Mouse (Mus musculus) gastrocnemius, postnatal 4 days (tissue): ENCODE measurements at regions not wholly inside any gene's neighbourhood (a gene's known extent, or its start where the extent isn't known, plus 50 kb on each side); places are given as distances from the start of the nearest gene placed in this dataset. TPM values are rescaled to one million over a fixed set of nuclear protein-coding genes. Genes with fewer than 3 reads are reported as not detected.

Source experiments
- DNase-seq, 2 experiments: peaks; one replicate each; pipeline ENCODE4 v3.0.0; 2021 to 2022; ENCODE audit warnings: low spot score in 2 of 2, mixed read lengths in 2 of 2
- microRNA-seq: library from miRNA; unstranded; fragments of <30 nt; microRNA quantifications from one replicate; pipeline ENCODE4 v1.2.0, GENCODE M21; 2021

DNA sequence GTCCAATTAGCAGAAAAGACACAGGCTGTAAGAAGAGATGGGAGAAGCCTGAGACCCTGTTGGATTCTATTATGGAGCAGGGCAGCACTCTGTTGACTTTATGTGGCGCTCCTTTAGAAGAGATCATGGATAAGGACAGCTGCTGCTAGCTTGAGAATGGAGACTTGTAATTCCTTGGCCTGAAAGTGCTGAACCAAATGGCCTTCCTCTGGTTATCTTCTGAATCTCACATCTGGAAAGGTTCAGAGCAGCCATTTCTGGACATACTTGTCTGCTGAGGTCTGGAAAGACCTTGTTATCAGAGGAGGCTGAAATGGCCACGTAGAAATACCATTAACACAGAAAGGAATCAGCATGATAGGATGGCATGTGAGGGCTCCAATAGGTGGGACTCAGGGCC, 59.5 kb upstream of the Tnp1 start:
- no peak for DNase-seq

DNA sequence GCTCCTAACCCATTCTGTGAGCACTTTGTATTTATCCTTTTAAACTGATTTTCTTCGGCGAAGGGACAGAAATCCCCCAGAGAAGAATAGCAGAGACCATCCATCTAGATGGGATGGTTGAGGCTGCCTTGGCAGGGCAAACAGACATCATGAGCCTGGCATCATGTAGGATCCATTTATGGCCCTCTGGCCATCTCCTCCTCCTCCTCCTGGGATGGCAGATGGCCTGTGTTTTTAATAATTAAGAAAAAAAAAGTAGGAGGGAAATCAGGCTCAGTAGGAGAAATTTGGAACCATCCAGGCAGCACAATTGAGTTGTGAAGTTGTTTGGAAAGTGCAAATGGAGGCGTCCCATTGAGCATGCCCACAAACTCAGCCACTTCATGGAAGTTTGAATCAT, 58.8 kb upstream of the Tnp1 start:
- no peak for DNase-seq

DNA sequence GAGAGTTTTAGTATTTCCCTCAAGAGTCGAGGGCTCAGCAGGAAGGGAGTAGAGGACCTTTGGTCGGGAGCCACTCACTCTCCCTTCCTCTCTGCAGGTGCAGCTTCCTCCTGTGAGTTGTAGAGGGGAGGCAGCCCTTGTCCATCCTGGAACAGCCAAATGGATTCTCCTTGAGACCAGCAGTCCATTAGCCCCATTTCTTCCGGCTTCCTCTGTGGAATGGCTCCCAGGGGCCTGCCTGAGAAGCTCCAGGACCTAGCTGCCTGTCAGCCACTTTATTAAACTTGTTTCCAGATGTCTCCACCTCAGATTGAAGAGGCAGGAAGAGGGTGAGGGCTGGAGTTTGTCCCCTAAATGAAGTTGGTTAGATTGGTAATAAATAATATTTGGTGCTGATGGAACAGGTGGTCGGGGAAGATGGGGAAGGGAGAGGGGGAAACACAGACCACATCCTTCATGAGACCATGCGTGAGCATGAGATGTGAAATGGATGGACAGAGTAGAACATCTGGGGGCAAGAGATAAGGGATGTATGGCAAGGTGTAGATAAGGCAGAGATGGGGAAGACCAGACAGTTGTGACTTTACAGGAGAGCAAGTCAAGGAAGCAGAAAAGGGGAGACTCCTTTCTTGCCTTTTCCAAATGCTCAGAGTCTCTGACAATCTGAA, 56.7 kb upstream of the Tnp1 start:
- no peak for DNase-seq

DNA sequence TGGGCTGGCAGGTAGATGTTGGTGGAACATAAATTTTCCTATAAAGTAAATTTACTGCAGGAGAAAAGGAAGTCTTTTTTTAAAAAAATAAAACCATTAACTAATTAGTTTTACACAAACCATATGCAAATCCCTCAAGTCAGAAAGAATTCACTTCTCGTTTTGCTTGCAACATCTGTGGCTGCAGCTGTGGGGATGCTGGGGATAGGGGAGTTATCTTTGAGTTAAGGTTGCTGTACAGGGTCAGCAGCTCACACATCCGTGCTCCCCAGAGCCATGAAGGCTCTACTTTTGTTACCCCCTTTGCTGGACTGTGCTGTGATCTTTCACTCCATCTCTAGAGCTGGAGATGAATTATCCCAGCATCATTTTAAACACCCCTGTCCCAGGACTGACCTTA, 54.4 kb upstream of the Tnp1 start:
- DNase-seq, result no peak

Small RNA genes in the stretch of these regions (microRNA-seq; reads per million reads assigned to microRNA genes)
- gene Mir6351, result not detected
